Mouse (Mus musculus): ENCODE data around the gene Cyp2t4. TPM values are rescaled to one million over a fixed set of nuclear protein-coding genes. Genes with fewer than 3 reads are reported as not detected.

Cyp2t4 gene
- total RNA-seq (2021), result not detected
- long read RNA-seq, experiment 1, partial matches to known transcripts, result 0 of 3 reads
- long read RNA-seq, experiment 1, other reads (novel, unspliced or antisense), result 3 of 3 reads
- long read RNA-seq, experiment 2, partial matches to known transcripts, result 0 of 2 reads
- long read RNA-seq, experiment 2, other reads (novel, unspliced or antisense), result 2 of 2 reads

DNA sequence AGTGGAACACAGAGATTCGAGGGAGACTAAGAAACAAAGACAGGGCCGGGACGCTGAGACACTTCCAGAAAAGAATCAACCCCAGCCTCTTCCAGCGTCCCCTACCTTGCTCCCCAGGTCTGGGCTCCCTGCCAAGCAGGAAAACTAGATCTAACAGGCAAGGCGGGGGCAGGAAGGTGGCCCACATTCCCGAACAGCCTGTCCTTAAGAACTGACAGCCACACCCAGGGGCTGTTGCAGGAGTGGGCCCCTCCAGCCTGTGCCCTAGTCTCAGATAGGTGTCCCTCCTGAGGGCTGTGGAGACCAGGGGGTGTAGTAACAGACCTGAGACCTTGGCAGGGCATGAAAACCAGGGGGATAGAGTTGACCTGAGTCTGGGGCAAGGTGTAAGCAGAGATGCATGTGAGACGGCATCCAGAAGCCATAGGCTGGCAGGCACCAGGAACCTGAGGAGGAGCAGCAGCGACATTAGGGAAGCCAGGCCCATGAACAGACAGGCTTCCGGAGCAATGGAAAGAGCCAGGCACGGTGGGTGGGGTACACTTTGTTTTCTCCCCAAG, at the start of gene Cyp2t4:
Gene Cyp2t4, plus strand, starts transcription at position 510 of the 560 bp plus-strand sequence.
- no peak within 1 kb of the TSS for H3K4me3 ChIP-seq
- peak within 1 kb of the TSS; percentile 18; the same call in 1 of the 2 replicates for H3K27ac ChIP-seq
- DNase-seq (ENCODE audit: low spot score in 2 of 2), result no peak
- no peak for TF ChIP-seq CTCF (conservative IDR thresholded peaks at IDR 0.05)

GRCm38 (mm10) chr7:27104882-27105281, 48.6 kb upstream of the Cyp2t4 start:
- no peak overlapping the region for H3K27ac ChIP-seq
- no peak for TF ChIP-seq CTCF (conservative IDR thresholded peaks at IDR 0.05)

DNA sequence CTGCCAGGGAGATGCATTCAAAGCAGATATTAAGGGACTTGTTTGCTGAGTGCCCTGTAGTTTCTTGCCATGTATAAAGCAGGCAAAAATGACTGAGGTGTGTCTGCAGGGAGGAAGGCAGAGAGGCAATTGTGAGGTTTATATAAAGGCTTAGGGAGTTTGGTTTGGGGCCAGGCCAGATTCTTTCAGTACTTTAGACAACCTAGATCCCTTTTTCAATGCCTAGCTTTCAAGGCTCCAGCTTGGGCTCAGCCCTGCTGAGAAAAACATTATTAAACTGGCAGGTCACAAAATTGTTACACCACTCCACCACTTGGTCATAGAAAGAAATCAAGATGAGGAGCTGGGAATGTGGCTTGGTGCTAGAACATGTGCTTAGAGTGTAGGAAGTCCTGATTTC, 43.2 kb upstream of the Cyp2t4 start:
- no peak for TF ChIP-seq CTCF (conservative IDR thresholded peaks at IDR 0.05)
- Histone ChIP-seq H3K27ac (no peak overlapping the region), H3K4me3 (no peak overlapping the region)
- no peak for DNase-seq (ENCODE audit: low spot score in 2 of 2)

More at GRCm38 (mm10) chr7:27104882-27105281, 48.6 kb upstream of the Cyp2t4 start:
- no peak overlapping the region for H3K4me3 ChIP-seq
- no peak for DNase-seq (ENCODE audit: low spot score in 2 of 2)

- no peak for TF ChIP-seq CTCF (conservative IDR thresholded peaks at IDR 0.05)
- H3K4me3 ChIP-seq, result no peak overlapping the region
- H3K27ac ChIP-seq, result no peak overlapping the region
- DNase-seq (ENCODE audit: low spot score in 2 of 2), result no peak
Measured at GRCm38 (mm10) chr7:27111038-27111437, 42.5 kb upstream of the Cyp2t4 start.

- DNase-seq (ENCODE audit: low spot score in 2 of 2), result no peak
- no peak for TF ChIP-seq CTCF (conservative IDR thresholded peaks at IDR 0.05)
- Histone ChIP-seq H3K27ac (no peak overlapping the region), H3K4me3 (no peak overlapping the region)
Measured at GRCm38 (mm10) chr7:27111987-27112386, 41.5 kb upstream of the Cyp2t4 start.

GRCm38 (mm10) chr7:27118033-27118511, 35.4 kb upstream of the Cyp2t4 start:
- TF ChIP-seq CTCF (conservative IDR thresholded peaks at IDR 0.05), result no peak
- Histone ChIP-seq H3K27ac (no peak overlapping the region), H3K4me3 (no peak overlapping the region)
- no peak for DNase-seq (ENCODE audit: low spot score in 2 of 2)

GRCm38 (mm10) chr7:27119676-27120075, 33.8 kb upstream of the Cyp2t4 start, which contains the start of gene Cyp2f2:
TSS of gene Cyp2f2 (plus strand) at chr7:27119909.
- no peak for DNase-seq (ENCODE audit: low spot score in 2 of 2)
- Histone ChIP-seq H3K27ac (no peak within 1 kb of the TSS), H3K4me3 (no peak within 1 kb of the TSS)
- TF ChIP-seq CTCF (conservative IDR thresholded peaks at IDR 0.05), result no peak

DNA sequence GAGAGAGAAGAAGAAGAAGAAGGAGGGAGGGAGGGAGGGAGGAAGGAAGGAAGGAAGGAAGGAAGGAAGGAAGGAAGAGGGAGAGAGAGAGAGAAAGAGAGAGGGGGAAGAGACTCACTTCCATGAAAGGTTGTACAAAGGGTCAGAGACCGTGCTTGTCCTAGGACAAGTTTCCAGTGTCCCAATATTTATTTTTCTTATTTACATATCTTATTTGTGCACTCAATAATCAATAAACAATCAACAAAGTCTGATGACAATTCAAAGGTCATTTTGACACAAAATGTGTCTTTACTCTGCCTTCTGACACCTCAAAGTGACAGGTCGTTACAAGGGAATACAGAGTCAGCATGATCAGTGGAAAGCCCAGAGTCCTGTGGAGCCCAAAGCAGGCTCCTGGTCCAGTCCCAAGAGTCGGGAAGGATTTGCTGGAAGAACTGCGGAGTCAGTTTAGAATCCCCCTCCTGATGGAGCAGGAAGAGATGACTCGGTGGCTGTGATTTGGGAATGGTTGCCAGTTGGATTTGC, 29.1 kb upstream of the Cyp2t4 start:
- H3K27ac ChIP-seq, result no peak overlapping the region
- no peak for DNase-seq (ENCODE audit: low spot score in 2 of 2)
- TF ChIP-seq CTCF (conservative IDR thresholded peaks at IDR 0.05), result no peak
- H3K4me3 ChIP-seq, result no peak overlapping the region

- Histone ChIP-seq H3K4me3 (no peak overlapping the region), H3K27ac (no peak overlapping the region)
- DNase-seq (ENCODE audit: low spot score in 2 of 2), result no peak
- TF ChIP-seq CTCF (conservative IDR thresholded peaks at IDR 0.05), result no peak
Measured at GRCm38 (mm10) chr7:27124969-27125368, 28.5 kb upstream of the Cyp2t4 start.

- no peak overlapping the region for H3K27ac ChIP-seq
- peak; percentile 82 for TF ChIP-seq CTCF (conservative IDR thresholded peaks at IDR 0.05)
- H3K4me3 ChIP-seq, result no peak overlapping the region
- peak; percentile 26 to 56 for DNase-seq (ENCODE audit: low spot score in 2 of 2)
Measured at GRCm38 (mm10) chr7:27128162-27128561, 25.4 kb upstream of the Cyp2t4 start.

- DNase-seq (ENCODE audit: low spot score in 2 of 2), result no peak
- Histone ChIP-seq H3K4me3 (no peak overlapping the region), H3K27ac (no peak overlapping the region)
- no peak for TF ChIP-seq CTCF (conservative IDR thresholded peaks at IDR 0.05)
Measured at GRCm38 (mm10) chr7:27128946-27129345, 24.6 kb upstream of the Cyp2t4 start.

DNA sequence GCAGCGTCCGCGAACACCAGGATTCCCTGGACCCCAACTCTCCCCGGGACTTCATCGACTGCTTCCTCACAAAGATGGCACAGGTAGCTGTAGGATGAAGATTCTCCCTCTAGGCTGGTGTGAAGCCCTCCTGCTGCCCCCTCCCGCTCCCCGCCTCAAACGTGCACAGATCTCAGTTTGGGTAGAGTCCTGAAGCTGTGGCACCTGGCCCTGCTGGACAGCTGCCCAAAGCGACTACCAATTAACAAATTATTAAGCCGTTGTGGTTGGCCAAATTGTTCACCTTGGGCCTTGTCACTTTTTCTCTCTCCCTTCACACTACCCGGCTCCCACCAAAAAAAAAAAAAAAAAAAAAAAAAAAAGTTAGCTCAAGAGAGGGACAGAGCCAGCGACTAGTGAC, 23.7 kb upstream of the Cyp2t4 start:
- Histone ChIP-seq H3K4me3 (no peak overlapping the region), H3K27ac (no peak overlapping the region)
- TF ChIP-seq CTCF (conservative IDR thresholded peaks at IDR 0.05), result no peak
- DNase-seq (ENCODE audit: low spot score in 2 of 2), result no peak

DNA sequence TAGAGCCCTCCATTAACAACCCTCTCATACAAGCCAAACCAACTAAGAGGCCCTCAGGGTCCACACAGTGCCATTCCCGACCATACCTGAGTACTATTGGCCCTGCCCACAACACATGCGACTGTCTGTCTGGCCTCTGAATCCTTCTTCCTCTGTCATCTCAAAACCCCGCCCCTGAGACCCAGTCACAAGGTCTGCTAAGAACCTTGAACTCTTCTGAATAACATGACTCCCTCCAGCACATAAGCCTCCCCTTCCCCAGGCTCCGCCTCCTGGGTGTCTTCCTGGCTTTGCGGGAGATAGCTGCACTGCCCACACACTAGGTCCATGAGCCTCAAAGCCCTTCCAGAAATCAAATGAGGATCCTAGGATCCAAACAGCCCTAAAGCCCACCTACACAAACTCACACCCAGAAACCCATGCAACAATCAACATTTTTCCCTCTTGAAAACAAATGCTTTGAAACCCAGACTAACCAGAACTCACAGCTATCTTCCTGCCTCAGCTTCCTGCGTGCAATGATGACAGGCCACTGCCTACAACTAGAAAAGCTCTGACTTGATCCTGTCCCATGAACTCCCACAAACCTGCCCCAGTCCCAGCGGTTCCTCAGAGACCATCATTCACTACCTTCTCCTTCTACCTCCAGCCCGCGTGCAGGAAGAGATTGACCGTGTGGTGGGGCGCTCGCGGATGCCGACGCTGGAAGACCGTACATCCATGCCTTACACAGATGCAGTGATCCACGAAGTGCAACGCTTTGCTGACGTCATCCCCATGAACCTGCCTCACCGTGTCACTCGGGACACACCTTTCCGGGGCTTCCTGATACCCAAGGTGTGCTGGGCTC, 22.8 kb upstream of the Cyp2t4 start:
- no peak for TF ChIP-seq CTCF (conservative IDR thresholded peaks at IDR 0.05)
- no peak overlapping the region for H3K27ac ChIP-seq
- DNase-seq (ENCODE audit: low spot score in 2 of 2), result no peak
- H3K4me3 ChIP-seq, result no peak overlapping the region
